Mouse (Mus musculus): ENCODE measurements at regions not wholly inside any gene's neighbourhood (a gene's known extent, or its start where the extent isn't known, plus 50 kb on each side); places are given as distances from the start of the nearest gene placed in this dataset.

DNA sequence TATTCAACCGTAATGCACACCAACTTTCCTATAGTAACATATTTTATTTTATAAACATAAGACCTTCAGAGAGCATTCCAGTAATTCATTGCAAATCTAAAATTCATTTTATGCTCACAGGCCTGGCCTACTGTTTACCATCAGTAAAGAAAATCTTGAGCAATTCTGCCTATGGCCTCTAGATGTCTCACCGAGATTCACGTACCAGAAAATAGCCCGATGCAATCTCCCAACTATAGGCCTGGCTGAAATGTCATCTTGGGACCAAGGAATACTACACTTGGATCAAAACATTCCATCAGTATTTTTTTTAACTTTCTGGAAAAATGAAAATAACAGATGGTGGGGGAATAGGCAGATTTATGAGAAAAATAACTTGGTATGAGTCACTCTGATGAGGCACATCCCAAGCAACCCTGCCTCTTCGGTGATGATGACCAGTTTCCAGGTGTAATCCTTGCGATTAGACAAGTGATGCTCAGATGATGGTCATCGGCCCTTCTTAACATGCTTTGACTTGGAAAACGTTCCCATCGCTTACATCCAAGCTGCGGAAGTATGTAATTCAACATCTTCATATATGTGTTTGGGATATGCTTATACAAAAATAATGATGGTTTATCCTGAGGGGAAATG, 439.9 kb downstream of the Nyap2 start:
- no peak for DNase-seq (ENCODE audit: low read depth, low spot score)

DNA sequence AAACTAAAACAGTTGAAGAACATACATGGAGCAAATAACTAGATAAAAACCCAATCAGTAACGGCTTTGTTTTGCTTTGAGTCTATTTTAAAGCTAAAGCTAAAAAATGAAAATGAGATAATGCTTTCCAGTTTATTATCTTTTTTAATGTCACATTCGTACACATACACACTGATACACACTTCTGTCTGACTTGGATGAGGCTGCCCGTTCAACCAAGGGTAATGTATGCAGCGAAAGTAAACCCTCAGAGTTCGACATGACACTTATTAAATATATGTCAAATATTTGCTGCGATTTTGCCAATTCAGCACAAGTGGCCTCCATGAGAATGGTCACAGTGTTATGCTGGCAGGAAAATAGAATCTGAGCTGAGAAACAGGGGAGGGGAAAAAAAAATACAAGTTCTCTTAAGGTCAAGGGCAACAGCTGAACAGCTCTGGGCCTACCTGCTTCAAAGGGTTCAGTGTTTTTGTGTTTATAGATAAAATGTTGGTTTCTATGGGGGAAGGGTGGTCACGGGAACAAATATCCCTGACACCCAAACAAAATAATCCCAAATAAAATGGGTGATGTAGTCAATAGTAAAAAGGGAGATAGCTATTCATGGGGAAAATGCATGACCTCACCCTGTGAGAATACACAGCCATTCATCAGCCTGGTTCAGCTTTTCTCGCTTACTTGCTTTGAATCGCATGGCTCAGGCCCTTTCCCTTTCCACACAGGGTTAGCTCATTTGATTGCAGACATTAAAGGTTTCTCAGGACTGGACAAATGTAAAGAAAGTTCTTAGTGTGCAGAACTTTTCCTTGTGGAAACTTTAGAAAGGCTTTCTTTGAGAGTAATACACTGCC, 443.9 kb downstream of the Nyap2 start:
- DNase-seq (ENCODE audit: low read depth, low spot score): no peak

DNA sequence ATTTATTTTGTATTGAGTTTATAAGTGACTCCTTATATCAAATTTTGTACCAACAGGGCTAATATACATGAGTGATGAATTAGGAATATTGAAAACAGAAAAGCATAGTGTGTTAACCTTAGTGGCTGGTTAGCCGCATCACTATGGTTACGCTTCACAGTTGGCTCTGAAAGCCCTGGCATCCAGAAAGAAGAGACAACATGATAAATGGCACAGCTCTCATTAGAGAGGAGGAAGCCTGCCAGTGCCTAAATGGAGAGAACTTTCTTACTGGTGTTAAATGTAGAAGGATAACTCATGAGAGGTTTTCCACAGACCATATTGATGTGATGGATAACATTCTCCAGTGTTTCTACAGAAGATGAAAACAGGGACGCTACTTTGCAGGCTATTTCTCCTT, 446.2 kb downstream of the Nyap2 start:
- no peak for DNase-seq (ENCODE audit: low read depth, low spot score)

DNA sequence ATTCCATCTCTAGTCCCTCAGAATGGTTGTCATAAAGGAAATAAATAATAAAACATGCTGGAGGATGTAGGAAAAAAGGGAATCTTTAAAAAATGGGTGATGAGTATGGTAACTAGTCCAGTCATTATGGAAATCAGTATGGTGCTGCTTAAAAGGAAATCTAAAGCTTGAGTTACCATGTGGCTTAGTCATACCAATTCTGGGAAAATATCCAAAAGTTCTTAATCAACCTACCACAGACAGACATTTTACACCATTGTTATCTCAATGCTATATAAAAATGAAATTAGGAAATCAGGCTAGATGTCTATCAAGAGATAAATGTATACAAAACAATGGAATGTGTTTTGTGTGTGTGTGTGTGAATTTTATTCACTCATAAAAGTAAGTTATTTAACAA, 449.1 kb downstream of the Nyap2 start:
- DNase-seq (ENCODE audit: low read depth, low spot score): no peak

DNA sequence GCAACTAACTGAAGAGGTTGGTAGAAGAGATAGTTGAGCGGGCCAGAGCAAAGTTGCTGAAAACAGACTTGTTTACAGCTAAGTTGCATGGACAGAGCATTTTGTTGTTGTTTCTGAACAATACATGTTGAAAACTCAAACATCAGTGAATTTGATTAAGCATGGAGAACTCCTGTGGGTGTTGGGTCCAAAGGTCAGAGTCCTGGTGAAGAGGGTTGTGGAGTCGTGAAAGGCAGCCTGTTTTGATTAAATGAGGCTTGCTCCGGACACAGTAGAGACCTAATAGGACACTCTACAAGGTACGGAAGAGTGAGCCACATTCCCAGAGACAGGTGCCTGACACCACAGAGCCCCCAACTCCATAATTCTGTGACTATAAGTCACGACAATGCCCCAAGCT, 461.1 kb downstream of the Nyap2 start:
- DNase-seq (ENCODE audit: low read depth, low spot score): no peak

DNA sequence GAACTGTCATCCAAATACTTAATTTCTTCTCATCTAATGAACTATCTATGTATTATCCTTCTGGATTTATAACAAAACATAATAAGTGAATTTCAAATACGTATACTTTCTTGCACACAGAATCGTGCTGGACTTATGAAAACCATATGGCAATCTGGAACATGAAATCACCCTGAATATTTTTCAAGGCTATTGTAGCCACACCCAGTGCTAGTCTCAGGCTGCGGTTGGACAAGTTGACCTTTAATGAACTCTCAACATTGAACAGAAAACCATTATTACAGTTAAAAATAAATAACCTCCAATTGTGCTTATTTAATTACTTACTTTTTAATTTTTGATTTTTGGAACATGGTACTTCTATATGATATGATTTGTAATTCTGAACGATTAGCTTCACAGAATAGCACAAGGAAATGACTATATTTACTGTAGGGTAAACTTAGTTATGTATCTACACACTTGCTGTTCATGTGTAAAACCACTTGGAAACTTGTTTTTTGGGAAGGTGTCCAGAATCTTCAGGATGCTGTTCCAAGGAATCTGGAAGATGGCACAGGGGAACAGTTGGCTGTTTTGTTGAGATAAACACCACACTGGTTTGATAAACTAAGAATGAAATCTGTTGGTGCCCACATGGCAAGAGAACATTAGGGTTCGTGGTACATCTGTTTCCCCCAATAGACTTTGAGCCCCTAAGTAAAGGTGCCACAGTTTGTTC, 463.0 kb downstream of the Nyap2 start:
- DNase-seq (ENCODE audit: low read depth, low spot score): no peak

DNA sequence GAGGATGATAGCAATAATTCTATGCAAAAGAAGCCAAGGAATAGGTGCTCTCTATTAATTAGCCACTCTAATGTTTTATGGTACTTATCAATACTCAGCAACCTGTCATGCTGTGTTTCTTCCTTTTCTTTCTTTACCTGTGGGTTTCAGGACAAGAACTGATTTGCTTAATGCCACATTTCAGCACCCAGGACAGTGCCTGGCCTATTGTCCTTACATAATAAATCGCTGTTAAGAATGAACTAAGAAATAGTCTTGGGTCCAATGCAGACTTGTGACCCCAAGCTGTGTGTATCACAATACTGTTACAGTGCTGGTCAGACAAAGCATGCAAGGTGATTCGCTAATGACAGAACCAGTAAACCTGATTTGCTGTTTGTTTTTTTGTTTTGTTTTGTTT, 472.2 kb downstream of the Nyap2 start:
- no peak for DNase-seq (ENCODE audit: low read depth, low spot score)

DNA sequence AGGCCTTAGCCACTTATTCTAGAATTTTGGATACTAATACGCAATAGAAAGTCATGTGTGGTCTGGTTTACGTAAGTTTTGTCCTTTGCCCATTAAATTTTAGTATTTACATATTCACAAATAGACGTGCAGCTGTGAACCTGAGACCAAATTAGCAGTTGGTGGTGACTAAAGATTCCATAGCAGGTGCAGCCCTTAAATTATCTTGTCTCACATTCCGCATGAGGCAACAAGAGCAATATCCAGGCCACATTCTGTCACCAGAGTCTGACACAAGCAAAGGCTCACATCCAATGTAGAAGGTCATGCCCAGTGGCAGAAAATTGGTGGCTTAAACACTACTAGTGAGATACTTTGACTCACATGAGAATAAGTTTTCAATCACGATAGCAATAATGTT, 473.0 kb downstream of the Nyap2 start:
- DNase-seq (ENCODE audit: low read depth, low spot score): no peak

DNA sequence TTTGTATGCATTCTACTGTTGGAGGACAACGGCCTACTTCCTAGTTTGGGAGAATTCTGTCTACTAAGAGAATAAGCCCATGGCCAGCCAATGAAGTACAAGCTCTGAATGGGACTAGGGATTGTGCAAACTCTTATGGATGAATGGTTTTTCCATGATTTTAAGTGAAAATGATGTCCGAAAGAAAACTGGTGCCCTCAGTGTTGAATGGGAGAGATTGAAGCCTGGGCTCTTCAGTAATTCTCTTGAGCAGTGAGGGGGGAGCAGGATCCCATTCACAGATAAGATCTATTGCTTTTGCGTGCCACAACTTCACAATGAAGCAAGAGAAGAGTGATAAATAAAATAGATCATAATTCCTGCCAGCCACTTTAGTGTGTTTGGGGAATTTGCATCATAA, 476.0 kb downstream of the Nyap2 start:
- no peak for DNase-seq (ENCODE audit: low read depth, low spot score)

DNA sequence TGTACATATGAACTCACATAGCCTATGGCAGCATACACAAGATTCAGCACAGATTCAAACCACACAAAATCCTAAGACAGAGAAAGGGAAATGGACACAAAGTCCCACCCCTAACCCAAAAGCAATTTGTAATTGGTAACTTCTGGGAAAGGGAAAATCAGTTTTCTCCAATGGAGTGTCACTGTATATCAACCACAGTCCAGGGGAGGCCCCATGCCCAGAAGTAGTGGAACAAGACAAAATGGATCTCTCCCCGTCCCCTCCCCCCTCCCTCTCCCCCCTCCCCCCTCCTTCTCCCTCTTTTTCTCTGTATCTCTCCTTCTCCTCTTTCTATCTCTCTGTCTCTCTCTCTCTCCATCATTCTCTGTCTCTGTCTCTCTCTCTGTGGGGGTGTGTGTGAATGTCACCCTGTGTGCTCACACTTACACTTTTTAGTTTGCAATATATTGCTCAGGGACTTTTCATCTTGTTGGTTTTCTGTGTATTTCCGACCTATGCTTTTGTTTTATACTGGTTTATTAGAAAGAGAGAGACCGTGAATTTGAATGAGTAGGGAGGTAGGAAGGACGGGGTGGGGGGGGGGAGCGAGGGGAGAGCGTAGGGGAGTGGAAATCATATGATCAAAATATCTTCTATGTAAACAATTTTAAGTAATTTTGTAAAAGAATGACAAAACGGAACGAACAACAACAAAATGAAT, 500.4 kb downstream of the Nyap2 start:
- no peak for DNase-seq (ENCODE audit: low read depth, low spot score)

DNA sequence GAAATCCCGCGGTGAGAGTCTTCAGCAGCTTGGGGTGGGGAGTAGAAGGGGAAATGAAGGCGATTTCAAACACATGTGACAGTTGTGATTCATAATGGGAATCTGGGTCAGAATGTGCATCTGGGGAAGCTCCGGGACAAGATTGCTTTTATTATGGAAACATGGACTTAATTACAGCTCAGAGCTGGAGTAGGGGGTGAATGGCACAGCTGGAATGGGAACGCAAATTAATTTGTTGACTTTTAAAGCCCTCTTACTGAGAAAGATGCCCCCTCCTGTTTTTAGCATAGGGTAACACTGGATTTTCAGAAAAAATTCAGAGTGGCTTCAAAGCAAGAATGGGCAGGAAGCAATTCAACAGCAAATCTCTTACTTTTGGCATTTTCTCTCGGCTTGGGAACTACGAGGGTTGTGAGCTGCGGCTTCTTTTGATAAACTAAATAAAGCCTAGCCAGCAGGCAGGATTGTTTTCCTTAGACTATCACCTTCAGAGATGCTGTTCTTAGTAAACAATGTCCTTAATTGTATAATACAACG, 501.0 kb downstream of the Nyap2 start:
- DNase-seq (ENCODE audit: low read depth, low spot score): no peak

DNA sequence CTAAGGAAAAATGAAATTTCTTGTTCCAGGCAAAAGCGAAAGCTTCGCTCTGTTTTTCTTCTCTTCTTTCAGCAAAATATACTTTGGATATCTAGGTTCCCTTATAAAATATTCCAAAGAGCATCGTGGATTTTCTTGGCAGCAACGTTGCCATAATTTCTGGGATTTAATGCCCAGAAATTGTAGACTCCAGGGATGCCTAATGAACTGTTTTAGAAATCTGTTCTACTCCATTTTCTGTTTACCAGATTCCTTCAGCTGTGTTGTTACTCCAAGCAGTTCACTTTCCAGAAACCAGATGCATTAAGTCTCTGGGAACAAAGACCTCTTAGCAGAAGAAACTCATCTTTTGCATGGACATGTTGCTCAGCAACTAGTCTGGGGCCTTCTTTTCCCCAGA, 504.5 kb downstream of the Nyap2 start:
- no peak for DNase-seq (ENCODE audit: low read depth, low spot score)

DNA sequence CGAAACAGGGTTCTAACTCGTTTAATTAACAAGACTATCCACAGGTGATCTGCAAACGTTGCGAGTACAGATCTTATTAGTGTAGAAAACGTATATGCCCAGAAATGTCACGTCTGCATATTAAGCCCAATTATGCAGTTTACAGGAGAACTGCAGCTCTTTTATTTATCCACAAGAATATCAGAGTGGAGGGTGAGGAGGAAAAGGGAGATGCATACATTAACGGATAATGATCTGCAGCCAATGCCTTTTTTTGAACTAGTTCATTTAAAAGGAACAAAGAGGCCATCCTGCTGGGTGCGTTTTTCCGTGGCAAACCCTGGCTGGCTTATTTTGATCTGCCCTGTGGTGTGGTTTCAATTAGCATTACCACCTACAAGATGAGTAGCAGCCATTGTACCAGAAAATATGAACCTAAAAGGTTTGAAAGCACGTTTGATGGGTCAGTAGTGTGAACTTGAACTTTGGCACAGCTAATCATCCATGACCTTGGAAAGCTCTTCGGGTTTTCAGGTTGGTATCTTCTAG, 511.1 kb downstream of the Nyap2 start:
- no peak for DNase-seq (ENCODE audit: low read depth, low spot score)

DNA sequence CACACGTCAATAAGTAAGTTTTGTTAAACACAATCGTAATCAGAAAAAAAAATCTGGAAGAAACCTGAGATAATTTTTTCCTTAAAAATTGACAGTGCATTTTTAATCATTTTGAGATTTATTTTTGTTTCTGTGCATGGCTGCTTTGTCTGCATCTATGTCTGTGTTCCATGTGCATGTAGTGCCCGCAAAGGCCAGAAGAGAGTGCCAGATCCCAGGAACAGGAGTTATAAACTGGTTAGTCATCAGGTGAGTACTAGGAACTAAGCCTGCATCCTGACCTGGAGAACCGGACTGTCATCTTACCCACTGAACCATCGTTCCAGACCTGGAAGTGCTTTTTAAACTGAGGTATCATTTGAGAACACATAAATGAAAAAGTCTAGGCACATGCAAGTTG, 514.9 kb downstream of the Nyap2 start:
- no peak for DNase-seq (ENCODE audit: low read depth, low spot score)

DNA sequence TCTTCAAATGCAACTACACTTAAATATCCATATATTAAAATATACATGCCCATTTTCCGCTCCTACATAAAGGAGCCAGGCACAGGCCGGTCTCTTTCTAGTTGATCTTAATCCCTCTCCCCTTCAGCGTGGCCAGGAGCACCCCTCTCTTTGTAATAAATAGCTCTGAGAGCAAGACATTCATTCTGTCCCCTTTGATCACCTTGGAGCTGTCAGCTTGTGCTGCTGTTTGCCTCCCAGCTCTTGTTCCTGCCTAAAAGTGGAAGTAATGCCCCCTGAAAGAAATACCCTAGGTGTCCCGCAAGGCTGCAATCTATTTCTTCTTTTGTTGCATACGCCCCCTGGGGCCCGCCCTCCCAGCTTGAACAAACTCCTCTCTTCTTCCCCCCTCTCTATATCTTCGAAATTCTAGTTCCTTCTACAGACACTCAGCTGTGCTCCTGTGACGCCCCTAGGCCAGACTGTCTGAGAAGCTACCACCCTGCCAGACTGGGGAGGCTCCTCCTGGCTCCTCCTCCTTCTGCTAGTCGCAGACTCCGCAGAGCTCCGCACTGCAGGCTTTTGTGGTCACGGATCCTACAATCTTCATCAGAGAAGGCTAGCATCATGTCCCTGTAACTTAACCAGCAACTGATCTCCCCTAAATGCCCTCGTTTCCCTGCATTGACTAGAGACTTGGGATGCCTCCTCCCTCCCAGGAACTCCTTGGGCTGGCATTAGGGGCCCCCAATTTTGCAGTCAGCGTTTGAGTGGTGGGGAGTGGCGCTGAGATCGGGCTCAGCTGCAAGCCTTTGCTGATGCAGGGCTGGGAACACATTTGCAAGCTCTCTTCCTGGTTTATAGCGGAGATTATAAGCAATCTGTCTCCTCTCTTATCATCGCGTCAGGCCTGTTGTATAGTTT, 516.8 kb downstream of the Nyap2 start:
- no peak for DNase-seq (ENCODE audit: low read depth, low spot score)

DNA sequence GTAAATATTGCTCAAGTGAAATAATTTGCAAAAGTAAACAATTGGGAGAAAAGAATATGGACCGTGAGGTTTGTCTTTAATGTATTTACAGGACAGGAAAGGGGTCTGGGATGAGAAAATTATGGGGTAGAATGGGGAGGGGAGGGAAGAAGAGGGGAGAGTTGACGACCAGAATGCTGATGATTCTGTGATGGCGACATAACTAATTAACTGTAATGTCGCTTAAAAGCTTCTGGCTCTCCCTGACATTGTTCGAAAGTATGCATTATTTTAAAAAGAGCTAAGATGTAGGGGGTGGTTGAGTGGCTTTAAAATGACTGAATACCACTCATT, 517.4 kb downstream of the Nyap2 start:
- no peak for DNase-seq (ENCODE audit: low read depth, low spot score)

DNA sequence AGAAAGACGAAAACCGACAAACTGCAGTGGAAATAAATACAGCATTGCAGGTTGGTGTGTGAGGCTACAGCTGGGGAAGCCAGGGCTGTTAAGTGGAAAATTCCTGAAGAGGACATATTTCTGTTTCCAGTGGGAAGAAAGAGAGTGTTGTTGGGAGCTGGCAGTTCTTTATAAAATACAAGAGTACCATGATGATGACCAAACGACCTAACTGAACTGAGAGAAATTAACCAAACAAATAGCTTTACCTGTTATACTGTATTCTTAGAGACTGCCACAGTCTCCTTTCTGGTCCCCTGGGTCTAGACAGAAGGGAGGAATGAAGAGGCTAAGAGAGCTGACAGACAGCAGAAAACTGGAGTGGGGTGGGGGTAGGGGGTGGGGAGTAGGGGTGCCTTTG, 517.9 kb downstream of the Nyap2 start:
- no peak for DNase-seq (ENCODE audit: low read depth, low spot score)

DNA sequence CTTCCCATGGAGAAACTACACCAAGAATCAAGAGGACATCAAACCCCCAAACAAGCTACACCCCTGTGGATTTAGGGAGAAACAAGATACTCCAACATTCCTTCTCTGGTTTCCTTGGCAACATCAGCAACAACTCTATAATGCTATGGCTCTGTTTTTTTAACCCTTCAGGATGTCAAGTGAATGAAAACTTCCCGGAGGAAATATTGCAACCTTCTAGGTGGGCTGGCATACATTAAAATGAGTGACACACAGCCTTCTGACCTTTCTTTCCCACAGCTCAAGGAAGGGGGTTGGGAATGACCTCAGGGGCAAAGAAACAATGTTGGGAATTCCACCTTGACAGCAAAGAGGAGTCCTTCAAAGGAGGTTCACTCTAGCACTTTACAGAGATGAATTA, 532.0 kb downstream of the Nyap2 start:
- no peak for DNase-seq (ENCODE audit: low read depth, low spot score)

DNA sequence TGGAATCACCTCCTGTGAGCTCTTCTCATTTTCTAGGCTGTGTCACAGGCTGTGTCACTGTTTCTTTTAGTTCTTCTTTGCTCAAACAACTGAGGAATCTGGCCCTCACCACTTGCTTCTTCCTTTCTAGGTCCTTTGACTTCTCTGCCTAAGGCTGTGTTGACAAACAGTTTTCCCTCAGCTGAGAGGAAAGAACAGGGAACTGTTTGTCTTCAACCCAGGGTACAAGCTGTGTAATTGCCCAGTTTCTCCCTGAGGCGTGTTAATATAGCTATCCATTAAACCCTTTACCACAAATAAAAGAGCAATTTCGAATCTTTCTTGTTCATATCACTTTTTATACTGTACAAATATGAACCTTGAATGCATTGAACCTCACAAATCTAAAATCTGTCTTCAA, 542.1 kb downstream of the Nyap2 start:
- no peak for DNase-seq (ENCODE audit: low read depth, low spot score)

DNA sequence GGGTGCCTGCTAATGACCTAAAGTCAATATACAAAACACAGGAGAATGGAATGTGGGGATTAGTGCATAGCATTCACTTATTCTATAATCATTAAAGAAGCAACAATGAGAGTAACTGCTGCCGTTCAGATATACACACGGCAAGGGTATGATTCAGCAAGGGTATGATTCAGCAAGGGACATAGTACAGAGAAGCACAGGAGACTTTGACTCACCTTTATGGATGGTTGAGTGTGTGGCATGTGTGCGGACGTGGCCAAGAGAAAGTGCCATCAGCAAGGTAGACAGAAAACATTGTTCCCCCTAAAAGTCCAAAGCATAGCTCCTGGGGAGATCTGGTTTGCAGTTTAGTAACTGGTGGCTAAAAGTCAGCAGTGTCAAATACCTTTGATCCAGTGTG, 547.4 kb downstream of the Nyap2 start:
- no peak for DNase-seq (ENCODE audit: low read depth, low spot score)

DNA sequence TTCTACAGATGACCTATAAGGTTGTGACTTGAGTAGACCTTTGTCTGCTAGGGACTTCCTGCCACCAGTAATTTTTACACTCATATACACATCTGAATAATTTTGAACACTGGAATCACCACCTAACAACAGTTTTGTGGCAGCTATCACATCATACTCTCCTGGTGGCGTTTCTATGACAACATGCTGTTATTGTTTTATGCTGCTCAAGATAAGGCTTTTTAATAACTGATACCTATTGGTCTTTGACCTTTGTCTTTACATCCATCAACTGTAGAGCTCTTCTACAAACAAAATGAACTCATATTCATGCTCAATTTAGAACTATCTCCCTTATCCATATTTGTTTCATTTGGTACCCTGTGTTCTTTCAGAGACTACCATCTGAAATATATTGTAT, 556.0 kb downstream of the Nyap2 start:
- no peak for DNase-seq (ENCODE audit: low read depth, low spot score)

Data from retina, postnatal 7 days (tissue).